Mouse (Mus musculus) v-Abl transformed pro-B cells (cell line): ENCODE results near the gene Opcml.

Source experiments
- in situ Hi-C, 2 experiments: fragments of 400-800 bp; cut with MboI; formaldehyde crosslinking; loops; one replicate each; pipeline ENCODE4 v1.15.1; 2025; ENCODE audit not compliant: unreplicated experiment in 2 of 2

The Opcml gene

DNA sequence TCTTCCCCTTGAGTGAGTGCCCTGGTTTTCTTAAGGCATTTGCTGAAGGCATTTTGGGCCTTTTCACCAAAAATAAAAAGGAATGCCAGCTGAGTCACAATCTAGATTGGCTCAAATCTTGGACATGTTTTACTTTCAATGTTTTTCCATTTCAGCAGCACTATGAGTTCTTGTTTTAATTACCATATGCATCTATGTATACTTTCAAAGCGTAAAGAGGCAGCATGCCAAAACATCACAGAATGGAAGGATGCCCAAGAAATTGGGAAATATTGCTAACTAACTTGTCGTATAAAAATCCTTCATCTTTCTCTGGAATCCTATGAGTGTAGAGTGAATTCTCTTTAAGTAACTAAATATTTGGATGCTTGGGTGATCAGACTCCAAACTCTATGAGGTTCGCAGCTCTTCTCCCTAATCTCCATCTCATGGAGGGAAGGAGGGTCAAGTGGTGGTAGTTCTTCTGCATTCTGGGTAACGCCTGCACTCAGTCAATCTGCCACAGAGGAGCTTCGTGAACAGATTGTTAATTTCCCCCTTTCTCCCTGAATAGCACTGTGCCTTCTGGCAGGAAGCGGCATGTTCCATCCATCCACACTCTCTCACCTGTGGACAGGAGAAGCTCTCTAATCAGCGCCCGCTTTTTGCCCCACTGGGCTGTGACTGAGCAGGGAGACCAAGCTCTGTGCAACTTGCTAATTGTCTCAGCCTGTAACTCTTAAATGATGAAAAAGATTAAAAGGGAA lies 435.4 kb downstream of the Opcml start:
- in situ Hi-C loops, result no loop called here

DNA sequence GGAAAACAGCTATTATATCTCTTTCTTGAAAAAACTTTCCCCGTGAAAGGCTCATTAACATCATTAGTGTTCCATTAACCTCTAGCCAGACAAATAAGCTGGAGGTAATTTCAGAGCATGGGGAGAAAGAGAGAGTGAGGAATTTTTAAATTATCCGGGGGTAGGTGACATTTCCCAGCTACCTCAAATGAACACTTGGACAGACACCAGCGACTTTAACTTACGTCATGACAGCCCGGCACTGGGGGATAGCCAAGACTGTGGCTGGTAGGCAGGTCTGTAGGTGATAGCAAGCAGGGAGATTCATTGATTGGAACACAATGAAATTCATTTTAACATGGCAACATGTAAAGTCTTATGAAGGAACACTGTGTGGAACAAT lies 436.0 kb downstream of the Opcml start:
- in situ Hi-C loops, result no loop called here

DNA sequence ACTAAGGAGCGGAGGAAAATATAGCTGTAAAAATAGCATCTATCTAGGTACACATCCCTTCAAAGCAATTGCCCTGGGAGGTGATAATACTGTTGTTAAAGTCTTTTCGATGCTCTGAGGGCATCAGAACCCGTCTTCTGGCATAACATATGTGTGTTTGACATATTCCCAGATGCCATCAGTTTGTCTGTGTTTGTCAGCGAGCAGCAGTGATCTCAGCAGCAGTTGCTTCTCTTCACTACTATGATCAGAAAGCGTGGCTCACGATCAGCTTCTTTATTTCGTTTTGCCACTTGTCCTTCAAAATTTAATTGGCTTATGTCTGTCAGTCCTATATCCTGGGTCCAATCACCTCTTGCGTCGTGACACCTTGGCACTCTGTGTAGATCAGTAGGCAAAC lies 447.9 kb downstream of the Opcml start:
- in situ Hi-C loops, result no loop called here

DNA sequence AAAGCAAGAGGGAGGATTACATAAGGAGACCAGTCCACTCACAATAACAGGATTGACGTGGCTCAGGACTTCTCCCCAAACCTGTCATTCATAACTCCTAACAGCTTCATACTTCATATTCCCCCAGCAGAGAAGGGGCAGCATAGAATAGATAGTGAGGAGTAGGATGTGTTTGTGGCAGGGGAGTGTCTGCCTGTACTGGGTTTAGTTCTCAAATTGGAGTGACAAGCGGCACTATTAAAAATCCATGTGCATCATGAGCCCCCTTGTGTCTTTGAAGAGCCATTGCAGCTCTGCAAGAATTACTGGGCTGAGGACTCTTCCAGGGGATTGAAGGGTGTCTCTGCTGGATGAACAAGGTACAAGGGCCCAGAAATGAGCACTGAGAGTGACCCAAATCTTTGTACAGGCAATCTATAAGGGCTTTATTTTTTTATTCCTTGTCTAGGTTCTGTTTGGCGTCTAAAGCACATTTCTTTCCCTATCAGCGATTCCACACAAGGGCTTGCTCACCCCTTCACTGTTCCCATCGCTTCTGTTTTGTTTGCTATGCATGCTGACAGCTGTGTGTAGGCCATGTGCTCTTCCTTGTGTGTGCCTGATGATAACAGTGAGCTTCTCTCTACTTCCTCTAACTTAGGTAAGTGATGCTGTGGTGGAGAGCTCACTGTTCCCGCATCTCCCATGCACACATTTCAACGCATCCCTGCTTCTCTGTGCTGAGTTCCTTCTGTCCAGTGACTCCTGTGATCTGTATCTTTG lies 457.3 kb downstream of the Opcml start:
- in situ Hi-C loops, result loop anchor here in 1 of 2 experiments (5.0 kb wide), 1 partner anchor 836 kb away; no protein-coding TSS in a partner anchor

DNA sequence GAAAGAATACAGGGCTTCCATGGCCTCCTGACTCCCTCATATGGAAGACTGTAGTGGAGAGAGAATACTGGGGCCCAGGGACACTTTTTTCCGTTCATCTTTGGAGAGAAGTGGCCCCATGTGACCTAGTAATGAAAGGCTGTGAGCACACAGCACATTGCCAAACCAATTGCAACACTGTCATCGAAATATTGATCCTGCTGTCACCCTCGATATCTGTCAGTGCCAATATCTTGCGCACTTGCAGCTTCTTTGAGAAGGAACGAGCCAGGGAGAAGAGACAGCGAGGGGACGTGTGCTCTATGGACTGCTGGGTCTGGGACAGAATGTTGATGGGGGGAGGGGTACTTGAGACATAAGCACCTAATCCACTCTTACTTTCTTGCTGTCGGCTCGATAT lies 460.8 kb downstream of the Opcml start:
- in situ Hi-C loops, result loop anchor here in 1 of 2 experiments (5.0 to 25.0 kb wide), 2 partner anchors 839 to 1161 kb away; no protein-coding TSS in a partner anchor

DNA sequence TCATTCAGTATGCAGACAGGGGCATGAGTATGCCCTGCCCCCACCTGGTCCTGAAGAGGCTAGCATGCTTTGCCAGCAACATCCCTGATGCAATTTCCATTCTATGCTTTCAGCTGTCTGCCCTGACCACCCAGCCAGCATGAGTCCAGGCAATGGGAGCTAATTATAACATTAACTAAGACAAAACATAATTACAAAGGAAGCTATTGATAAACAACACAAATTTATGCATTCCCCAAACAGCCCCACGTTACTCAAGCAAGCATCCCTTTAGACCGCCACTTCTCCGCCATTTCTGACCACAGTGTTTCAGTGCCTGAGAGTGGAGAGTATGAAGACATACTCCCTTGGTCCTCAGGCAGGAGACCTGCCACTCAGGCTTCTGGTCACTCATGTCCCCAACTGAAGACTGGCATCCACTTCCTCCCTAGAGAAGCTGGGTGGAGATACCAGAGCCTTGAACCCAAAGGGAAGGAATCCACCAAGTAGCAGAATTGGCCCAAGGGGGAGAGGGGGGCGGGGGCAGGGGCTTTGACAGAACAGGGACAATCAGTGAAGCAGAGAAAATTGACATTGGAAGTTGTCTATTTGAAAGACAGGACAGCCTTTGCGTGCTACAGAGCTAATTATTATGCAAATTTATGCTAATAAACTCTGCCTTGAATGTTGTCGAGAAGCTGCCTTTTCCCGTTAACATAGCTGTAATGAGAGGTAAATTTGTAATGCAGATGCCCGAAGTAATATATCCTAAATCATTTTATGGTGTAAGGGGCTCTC lies 464.7 kb downstream of the Opcml start:
- in situ Hi-C loops, result loop anchor here in 1 of 2 experiments (25.0 kb wide), 1 partner anchor 1157 kb away; no protein-coding TSS in a partner anchor

DNA sequence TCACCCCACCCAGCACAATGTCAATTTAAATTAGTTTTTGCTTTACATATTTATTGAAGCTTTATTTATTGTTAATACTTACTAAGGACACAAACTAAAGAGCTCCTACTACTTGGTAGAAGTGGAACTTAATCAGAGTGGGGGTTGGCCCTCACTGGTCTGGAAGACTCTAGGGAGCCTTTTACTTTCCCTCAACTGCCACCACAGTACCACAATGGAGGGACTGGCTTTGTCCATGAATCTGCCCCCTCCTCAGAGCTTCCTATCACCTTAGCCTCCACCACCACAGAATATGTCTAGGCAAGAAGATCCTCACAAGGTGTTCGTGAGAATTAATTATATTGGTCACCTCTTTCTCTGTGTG lies 465.3 kb downstream of the Opcml start:
- in situ Hi-C loops, result loop anchor here in 1 of 2 experiments (25.0 kb wide), 1 partner anchor 1156 kb away; no protein-coding TSS in a partner anchor

DNA sequence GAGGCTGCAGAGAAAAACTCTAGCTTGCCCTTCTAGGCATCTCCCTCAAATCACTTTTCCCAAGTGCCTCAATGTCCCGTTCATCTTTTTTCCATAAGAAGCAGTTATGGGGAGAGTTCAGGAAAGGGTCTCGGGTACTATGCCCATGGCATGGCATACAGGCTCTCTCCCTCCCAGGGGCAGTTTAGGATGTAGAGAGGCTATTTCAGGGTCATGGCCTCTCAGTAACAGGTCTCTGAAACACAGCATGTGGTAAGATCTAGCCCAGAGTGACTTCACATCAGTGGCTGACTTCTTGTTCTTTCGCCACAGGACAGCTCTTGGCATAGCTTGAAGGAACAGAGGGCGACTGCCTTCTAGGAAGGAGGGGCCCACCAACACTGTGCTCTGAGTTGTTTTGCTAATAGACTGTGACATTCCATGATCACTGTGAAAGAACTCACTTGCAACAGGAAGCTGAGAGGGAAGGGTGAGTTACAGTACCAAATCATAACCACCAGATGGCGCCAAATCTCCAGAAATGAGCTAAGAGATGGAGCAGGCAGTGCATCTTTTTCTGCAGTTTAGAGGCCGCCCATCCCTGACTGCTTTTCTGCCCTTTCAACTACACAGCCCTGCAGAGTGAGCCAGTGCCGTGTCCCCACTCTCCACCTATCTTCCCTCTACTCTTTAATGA lies 470.6 kb downstream of the Opcml start:
- in situ Hi-C loops, result loop anchor here (5.0 to 25.0 kb wide), 3 partner anchors 1144 to 1386 kb away; no protein-coding TSS in a partner anchor

DNA sequence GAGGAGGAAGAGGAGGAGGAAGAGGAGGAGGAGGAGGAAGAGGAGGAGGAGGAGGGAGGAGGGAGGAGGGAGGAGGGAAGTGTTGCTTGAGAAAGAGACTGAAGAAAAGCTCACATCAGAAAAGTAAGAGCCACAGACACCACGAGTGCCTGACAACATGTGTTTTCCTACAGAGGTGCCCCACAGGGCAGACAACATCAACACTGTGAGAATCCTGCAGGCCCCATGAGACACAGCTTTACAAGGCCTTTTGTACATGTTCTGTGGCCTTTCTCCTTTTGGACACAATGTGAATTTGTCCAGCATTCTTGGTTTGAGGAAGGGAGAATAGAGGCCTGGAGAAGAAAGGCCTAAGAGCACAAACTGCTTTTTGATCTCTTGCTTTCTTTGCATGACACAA lies 471.4 kb downstream of the Opcml start:
- in situ Hi-C loops, result loop anchor here (5.0 to 25.0 kb wide), 3 partner anchors 1143 to 1385 kb away; no protein-coding TSS in a partner anchor

DNA sequence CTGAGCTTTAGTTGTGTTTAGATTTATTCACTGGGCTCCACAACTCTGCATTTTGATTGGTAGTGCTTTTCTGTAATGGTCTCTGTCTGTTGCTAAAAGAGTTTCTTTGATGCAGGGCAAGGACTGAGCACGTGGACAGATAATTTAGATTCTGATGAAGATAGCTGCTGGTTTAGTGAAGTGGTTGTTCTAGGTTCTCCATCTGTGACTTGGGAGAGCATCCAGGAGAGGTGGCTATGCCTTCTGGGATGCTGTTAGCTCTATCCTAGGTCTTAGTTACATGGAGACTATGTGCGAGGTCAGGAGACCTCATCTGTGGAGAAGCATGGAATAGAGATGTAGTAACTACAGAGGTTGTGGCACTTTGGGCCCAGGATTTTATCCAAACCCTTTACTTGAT lies 472.3 kb downstream of the Opcml start:
- in situ Hi-C loops, result loop anchor here (5.0 to 25.0 kb wide), 3 partner anchors 1142 to 1384 kb away; no protein-coding TSS in a partner anchor

DNA sequence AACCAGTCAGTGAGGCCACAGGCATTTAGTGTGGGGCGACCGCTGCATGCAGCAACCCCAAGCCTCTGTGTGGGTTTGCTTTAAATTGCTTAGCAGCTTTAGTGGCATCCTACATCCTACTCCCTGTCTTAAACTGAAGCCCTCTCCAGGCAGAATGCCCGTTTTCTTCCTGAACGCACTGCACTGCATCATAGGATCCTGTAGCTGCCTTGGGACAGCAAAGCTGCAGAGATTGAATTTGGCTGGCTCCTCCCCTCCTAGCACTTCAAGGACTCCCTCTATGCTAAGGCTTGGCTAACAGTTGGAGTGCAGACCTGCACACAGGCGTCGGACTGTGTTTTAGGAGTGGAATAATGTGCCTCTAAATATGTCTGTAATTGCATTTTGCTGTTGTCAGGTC lies 474.2 kb downstream of the Opcml start:
- in situ Hi-C loops, result loop anchor here (5.0 to 25.0 kb wide), 3 partner anchors 1140 to 1383 kb away; no protein-coding TSS in a partner anchor

DNA sequence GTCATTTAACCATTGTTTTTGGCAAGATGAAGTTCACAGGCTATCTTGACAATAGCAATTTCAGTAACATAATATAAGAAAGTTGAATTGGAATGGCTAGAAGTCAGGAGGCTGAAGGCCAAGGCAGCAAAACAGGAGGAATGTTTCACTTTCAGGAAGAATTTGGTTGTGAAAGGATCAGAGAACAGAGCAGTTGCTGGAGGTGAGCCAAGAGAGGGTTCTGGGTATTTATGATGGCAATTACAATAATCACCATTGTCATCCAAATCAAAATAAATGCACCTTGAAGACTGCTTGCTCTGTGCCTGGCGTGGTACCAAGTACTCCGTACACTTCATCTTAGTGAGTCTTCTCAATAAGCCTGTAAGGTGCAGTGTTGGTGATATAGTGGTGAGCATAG lies 483.2 kb downstream of the Opcml start:
- in situ Hi-C loops, result loop anchor here in 1 of 2 experiments (25.0 kb wide), 1 partner anchor 1138 kb away; no protein-coding TSS in a partner anchor

DNA sequence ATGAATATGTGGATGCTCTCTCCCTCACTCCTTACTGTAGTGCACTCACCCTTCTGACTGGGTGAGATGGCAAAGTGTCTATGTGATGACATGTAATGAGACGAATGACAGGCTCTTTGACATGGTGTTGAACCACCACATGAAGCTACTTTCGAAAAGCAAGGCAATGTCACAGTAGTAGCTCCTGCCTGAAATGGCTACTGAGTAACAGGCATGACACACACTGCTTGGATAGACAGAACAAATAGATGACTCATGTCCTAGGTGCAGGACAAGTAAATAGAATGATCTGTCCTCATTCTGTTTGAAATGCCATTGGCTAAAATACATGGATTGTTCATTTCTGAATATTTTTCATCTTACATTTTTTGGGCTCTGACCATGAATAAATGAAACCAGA lies 488.0 kb downstream of the Opcml start:
- in situ Hi-C loops, result no loop called here

DNA sequence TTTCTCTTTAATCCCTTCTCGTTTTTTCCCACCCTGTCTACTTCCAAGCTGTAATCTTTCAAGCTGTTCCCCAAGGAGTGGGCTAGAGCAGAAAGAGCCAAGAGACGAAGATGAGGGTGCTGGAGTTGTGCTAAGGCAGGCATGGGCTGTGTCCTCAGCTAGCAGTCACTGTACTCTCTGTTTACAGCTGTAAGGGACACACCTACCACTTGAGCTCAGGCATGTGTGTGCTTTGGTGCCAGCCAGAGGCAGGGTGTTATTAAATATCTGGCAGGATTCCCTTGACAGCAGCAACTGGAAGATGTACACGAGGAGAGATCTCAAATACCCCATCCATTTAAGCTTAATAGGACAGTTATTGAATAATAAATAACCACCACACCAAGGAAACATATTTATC lies 490.4 kb downstream of the Opcml start:
- in situ Hi-C loops, result no loop called here

DNA sequence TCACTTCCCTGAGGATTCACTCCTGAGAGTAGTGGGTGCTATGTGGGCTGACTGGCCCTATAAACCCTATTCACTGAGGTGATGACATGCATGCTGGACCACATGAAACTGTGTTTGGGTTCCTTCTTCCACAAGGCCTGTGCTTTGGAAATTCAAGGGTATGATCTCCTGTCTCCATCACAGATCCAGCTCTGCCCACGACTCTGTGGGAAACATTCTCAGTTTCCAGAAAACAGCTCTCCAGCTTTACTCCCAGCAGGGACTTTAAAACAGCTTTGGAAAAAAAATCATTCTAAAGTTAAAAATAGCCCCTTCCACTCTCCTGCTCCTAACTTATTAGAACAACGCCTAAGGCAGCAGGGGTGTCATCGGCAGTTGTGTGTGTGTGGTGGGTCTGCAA lies 491.0 kb downstream of the Opcml start:
- in situ Hi-C loops, result no loop called here

DNA sequence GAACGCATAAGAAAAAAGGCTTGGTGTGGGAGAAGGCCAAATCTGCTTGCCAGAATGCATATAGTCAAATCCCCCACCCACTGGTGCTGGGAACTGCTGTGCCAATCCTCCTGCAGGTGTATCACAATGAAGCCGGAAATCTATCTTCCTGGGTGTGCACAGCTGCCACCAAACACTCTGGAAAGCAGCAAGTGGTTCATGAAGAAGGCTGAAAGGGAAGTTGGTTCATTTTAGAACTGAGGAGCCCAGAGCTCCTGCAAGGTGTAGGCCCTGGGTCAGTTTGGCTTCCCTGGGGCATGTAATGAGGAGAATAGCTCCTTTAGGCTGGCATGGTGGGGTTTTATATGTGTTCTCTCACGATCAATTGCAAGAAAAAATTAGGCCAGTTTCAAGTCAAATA lies 494.4 kb downstream of the Opcml start:
- in situ Hi-C loops, result no loop called here

DNA sequence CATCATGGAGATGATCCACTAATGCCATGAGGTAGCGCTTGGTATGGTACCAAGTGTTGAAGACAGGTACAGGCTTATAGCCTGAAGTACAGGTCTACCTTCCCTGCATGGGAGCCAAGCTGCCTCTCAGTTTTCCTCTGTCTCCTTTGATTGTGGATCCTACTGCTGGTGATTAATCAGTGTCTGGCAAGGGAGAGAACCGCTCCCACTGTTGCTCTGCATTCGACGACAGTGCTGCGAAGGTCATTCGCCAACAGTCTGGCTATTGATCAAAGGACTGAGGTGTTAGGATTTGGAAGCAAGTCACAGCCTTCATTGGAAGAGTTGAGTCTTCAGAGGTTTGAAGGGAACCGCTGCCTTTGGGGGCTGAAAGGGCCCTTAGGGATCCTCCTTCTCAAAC lies 495.8 kb downstream of the Opcml start:
- in situ Hi-C loops, result no loop called here

DNA sequence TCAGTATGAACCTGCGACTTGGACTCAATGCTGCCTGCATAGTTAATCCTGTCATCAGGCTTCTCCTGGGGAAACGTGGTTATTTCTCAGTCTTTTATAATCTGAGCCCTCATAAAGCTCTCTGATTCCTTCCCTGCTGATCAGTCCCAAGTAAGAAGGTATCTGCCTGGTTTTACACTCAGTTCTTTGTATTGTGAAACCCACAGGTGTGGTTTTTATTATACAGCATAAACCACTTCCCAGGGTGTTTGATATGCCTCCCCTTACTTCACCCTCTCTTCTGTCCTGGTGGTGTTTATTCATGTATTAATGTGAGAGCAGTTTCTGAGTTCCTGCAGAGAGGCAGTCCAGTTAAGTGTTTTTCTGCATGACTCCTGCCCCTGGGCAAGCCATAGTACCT lies 496.9 kb downstream of the Opcml start:
- in situ Hi-C loops, result no loop called here

DNA sequence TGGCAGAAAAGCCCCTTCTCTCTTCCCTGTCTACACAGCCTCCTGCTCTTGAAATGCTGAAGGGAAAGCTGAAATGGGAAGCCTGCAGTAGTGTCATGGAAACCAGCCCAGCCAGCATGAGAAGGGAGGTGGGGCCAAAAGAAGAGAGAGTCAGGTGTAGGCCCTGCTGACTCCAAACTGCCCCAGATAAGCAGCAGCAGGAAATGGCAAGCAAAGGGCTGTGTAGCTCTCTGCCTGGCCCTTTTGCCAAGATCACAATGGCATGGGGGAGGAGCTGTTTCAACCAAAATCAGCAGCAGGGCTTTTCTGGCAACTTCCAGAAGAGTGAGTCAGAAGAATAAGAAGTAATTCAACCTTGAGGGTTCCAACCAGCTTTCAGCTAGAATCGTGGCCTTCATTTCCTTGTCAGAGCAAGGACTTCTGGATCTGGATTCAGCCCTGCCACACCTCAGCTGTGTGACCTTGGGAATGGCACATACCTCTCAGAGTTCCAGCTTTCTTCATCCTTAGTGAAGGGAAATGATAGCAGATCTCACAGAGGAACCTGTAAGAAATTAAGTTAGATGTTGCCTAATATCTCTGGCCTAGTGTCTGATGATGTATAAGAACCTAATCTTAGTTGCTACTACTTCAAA lies 499.2 kb downstream of the Opcml start:
- in situ Hi-C loops, result no loop called here

DNA sequence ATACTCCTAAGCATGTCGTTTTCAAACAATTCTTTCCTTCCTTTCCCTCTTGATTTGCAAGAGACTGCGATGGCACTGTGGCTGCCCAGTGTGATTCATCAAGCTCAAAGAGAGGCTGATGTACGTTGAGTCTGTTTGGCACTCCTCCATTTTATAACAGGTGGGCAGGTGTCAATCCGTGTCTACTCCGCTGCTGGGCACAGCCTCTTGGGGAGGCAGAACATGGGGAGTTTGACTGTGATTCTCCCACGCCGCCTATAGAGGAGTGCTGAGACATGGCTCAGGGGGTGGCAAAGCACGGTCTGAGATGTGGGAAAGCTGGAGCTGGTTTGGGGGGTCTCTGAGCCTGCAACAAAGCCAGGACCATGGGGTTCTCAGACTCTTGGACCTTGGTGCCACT lies 513.1 kb downstream of the Opcml start:
- in situ Hi-C loops, result no loop called here
